Mouse (Mus musculus): ENCODE measurements around the gene Gemin7.

Gene Gemin7

GRCm38 (mm10) chr7:19577877-19578414, 551 bp upstream of the Gemin7 start:
- no peak for DNase-seq (ENCODE audit: low spot score in 2 of 2)

DNA sequence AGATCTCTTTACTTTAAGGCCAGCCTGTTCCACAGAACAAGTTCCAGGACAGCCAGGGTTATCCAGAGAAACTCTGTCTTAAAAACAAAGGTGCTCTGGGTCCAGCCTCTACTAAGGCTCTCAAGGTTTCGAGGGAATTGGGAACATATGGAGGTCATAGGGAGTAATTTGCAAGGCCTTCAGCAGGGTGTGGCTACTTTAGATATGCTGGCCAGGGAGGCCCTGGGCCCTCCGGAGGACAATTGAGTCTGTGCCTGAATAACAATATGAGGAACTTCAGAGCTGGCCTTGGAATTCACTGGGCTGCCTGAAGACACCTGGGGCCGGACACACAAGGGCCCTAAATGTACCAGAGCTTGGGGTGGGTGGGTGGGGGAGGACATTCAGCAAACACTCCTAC, 1.8 kb downstream of the Gemin7 start:
- no peak for DNase-seq (ENCODE audit: low spot score in 2 of 2)

DNA sequence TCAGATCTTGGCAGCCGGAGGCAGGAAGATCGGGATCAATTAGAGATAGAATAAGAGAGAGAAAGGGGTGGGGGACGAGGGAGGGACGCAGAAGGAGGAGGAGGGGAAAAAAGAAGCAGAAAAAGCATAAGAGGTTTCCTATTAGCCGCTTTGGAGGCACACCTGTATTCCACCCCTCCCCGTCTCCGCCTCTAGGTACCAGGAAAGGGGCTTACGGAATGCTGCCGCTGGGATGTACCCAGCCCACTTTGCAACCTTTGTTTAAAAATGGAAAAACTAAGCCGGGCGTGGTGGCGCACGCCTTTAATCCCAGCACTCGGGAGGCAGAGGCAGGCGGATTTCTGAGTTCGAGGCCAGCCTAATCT, 3.6 kb downstream of the Gemin7 start:
- DNase-seq (ENCODE audit: low spot score in 2 of 2): no peak

DNA sequence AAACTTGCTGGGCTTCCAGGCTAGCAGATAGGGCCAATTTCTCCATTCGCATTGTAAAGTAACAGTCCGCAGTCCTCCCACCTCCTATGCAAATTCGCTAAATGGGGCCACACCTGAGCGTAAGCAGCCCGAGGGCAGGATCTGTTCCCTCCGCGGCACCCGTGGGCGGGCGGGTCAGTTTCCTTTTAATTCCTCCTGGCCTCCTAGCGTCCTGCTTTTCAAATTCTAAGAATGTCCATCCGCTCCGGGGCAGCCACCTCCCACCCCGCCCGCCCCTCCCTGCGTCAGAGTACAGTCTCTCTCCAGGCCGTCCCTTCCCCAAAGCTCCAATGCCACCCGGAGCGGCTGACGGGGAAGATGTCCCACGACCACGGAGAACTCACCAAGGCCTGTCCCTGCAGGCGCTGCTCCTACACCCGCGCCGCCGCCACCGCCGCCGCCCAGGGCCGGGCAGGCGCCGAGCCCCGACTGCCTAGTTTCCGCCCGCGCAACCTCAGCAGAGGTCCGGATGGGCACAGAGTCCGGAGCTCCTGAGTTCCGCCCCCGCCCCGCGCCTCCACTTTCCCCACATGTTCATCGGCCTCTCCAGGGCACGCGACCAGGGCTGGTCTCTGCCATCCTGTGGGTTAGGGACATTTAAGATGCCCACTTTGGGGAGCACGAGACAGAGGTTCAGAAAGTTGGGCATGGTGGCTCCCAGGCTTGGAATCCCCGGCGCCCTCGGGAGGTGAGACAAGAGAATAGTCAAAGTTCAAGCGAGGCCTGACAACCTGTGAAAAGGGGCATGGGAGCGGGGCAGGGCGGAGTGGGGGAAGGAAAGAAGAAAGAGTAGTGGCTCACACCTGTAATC, 4.2 kb downstream of the Gemin7 start:
- peak; percentile 60 to 77 for DNase-seq (ENCODE audit: low spot score in 2 of 2)

DNA sequence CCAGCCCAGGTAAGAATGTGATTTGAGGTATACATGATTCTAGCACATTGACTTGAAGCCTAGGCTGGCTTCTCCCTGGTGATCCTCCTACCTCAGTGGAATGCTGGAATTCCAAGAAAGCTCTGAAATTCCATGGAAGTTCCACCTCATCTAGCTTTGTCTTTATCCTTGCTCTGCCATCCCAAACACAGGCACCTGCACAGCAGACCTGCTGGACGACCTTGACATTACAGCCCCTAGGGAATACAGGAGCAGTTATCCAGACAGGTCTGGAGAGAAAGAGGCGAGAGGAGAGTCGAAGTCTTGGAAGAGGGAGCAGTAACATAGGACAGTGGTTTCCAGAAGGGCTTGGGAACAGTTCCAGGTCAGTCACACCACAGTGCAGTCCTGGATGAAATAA, 7.7 kb downstream of the Gemin7 start:
- no peak for DNase-seq (ENCODE audit: low spot score in 2 of 2)

- DNase-seq (ENCODE audit: low spot score in 2 of 2): no peak
Observed at GRCm38 (mm10) chr7:19567426-19567825, 10.0 kb downstream of the Gemin7 start.

DNA sequence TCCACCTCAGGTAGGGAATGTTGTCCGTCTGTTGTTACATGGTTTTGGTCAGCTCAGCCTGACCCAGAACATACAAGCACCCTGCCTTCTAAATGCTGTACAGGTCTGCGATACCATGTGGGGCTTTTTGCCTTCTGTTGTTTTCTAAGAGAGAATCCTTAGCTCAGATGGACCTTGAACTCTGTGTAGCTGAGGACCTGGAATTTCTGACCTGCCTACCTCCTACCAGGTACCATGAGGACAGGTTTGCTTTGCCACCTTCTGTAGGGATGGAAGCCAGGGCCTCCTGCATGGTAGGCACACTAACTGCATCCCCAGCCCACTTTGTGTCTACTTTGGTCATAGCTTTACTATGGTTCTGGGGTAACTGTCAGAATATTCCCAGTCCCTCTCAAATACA, 11.6 kb downstream of the Gemin7 start:
- no peak for DNase-seq (ENCODE audit: low spot score in 2 of 2)

GRCm38 (mm10) chr7:19564455-19564854, 12.9 kb downstream of the Gemin7 start:
- DNase-seq (ENCODE audit: low spot score in 2 of 2): no peak

- DNase-seq (ENCODE audit: low spot score in 2 of 2): no peak
Observed at GRCm38 (mm10) chr7:19563884-19564283, 13.5 kb downstream of the Gemin7 start.

DNA sequence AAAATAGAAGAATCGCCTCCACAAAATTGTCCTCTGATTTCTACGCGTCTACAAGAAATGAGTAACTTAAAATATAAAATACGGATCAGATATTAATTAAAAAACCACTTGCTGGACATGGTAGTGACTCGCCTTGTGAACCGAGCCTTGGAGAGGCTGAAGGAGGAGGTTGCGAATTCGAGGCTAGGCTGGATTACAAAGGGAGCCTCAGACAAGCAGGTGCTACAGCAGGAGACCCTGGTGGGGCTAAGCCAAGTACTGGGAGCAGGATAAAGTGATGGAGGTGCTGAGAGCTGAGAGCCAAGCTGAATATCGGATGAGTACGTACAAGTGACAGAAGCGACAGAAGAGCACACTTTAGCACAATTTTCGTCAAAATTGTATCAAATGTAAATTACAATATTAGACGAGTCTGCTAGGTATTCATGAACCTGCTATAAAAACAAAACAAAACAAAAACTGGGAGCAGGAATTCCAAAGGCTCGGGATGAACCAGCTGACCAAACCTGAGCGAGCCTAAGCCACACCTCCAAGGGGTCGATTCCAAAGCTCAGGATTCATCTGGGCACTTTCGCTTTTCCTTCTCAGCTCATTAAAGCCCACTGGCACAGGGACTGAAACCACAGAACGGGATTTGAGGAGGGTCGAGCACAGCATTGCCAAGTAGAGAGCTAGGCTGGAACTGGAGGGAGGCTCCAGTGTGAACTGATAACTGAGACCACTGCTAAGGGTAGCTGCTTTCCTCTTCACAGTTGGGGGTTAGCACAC, 14.6 kb downstream of the Gemin7 start, which contains the start of gene Ppp1r37:
Gene Ppp1r37, minus strand, starts transcription at position 434 of the 768 bp plus-strand sequence.
- no peak for DNase-seq (ENCODE audit: low spot score in 2 of 2)

DNA sequence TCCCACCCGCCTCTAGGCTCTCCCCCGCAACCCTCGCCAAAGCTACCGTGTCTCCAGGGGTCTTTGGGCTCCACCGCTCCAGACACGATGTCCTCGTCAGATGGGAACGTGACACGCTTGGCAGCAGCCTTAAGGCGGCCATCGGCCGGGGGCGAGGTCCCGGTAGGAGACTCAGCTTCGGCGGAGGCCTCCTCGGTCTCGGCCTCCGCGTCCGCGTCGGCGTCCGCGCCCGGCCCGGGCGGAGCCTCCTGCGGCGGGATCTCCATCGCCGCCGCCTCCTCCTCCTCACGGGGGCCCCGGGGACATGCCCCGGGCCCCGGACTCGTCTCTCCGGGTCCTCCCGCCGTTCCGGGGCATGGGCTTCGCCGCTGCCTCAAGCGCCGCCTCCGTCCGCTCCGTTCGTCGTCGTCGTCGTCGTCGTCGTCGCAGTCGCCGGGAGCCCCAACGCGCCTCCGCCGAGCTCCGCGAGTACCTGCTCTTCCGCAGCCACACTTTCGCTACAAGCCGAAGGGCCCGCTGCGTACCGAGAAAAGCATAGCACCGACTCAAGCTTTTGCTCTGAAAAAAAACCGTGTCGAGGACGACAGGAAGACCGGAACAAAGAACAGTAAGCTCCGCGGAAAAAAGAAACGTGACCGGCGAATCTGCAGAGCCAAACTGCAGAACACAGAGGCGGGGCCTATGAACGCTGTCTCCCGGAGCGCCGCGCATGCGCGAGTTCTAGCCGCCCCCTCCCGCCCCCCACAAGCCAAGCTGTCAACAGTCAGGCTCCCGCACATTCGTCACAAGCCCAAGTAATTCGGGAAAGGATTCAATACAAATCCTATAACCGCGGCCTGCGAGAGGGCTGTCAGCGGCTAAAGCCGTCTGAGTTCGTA, 15.4 kb downstream of the Gemin7 start:
- DNase-seq (ENCODE audit: low spot score in 2 of 2): peak; percentile 84 to 90

DNA sequence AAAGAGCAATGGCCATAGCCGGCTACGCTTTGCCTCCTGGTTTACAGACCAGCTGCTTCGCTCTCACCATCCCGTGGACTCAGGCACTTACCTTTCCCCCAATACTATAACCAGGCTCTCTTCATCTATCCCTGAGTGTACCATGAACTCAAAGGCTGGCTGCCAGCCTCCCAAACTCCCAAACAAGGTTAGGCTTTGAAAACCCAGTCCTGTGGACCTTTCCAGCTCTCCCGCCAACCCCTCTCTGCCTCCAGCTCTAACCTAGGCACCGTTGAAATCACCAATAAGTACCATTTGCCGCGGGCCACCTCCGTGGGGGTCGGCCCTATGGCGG, 16.0 kb downstream of the Gemin7 start:
- DNase-seq (ENCODE audit: low spot score in 2 of 2): no peak

DNA sequence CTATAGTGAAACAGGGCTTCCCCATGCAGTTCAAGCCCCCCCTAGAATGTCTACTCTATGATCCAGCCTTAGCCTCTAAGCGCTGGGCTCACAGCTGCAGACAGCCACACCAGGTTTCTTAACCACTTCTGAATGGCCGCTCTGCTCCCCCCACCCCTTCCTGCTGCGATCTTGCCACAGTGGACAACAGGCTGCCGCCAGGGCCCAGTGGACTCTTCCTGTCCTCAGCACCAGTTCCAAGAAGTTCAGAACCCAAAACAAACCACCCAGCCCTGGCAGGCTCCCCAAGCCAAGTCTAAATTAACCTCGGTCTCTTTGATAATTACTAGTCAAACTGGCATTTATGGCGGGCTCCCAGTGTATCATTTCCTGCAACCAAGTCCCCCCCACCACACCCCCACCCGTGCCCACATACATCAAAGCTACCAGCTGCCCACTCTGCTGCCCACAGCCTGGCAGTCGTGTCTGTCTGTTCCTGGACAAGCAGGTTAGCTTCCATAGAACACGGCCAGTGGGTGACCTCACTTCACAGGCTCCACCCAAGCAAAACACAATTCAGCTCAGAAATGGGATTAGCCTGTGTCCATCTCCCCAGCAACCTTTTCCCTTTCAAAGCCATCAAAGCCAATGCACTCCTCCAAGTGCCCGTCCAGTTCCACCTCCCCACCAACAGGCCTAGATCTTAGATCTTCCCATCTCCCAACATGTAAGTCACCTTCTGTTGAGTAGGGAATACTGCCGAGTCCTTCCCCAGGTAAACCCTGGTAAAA, 16.7 kb downstream of the Gemin7 start:
- no peak for DNase-seq (ENCODE audit: low spot score in 2 of 2)

- DNase-seq (ENCODE audit: low spot score in 2 of 2): no peak
Observed at GRCm38 (mm10) chr7:19558965-19559364, 18.4 kb downstream of the Gemin7 start.

GRCm38 (mm10) chr7:19557982-19558900, 19.2 kb downstream of the Gemin7 start:
- no peak for DNase-seq (ENCODE audit: low spot score in 2 of 2)

- no peak for DNase-seq (ENCODE audit: low spot score in 2 of 2)
Observed at GRCm38 (mm10) chr7:19557086-19557485, 20.3 kb downstream of the Gemin7 start.

DNA sequence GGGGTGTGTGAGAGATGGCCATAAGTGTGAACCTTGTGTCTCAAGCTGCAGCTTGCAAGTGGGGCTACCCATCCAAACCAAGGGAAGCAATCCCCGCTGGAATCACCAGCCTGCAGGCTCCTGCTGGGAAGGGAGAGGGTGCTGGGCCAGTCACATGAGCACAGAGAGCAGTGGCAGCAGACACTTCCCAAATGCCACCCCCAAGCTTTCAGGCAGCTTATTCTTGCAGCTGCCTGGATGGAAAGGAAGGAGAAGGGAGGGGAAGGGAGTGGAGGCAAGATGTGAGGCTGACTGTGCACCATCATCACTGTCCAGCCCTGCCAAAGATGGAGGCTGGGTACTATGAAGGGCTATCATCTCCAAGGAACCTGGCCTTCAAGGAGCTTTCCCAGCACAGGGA, 23.2 kb downstream of the Gemin7 start:
- DNase-seq (ENCODE audit: low spot score in 2 of 2): no peak

DNA sequence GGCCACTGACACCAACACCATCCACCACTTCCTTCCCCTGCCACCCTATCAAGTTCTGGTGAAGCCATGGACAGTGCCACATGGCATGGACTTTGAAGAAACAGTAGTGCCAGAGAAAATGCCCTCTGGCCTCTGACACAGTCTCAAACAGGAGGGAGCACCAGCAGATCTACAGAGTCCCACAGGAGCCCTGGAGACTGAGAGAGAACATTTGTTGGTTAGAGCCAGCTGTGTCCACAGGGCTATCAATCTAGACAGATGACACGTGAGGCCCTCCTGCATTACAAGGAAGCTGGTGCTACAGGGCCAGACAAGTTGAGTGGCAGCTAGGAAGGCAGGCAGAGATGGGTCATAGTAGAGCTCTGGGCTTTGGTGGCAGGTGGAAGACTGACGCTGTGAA, 25.0 kb downstream of the Gemin7 start:
- DNase-seq (ENCODE audit: low spot score in 2 of 2): no peak

GRCm38 (mm10) chr7:19551634-19552033, 25.8 kb downstream of the Gemin7 start:
- DNase-seq (ENCODE audit: low spot score in 2 of 2): no peak

GRCm38 (mm10) chr7:19549394-19549793, 28.0 kb downstream of the Gemin7 start:
- DNase-seq (ENCODE audit: low spot score in 2 of 2): no peak
